Mouse (Mus musculus): ENCODE results near the gene 2210011C24Rik.
"Not testable (repeated sequence)": the region's sequence is repeated elsewhere in the genome, so short reads cannot be mapped to it uniquely, and the experiment has no call there.

The 2210011C24Rik gene

GRCm38 (mm10) chr8:83994030-83994429 is 17.9 kb downstream of the 2210011C24Rik start:
- no peak for DNase-seq (ENCODE audit: low spot score in 2 of 2)

DNA sequence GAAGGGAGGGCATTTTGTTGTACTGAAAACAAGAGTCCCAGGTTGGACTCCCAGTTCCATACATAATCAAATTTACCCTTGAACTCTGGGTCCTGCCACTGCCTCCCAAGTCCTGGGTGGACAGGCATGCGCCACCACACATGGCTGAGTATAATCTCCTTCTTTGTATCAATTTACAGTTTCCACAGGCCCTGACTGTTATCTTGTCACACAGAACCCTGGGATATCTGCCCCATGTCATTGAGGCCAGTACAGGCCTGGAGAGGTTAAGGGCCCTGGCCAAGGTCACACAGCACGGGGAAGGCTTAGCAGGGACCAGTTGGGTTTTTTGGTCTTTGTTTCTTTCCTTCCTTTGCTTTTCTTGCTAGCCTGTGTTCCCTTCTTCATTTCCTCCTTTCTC is 19.5 kb downstream of the 2210011C24Rik start:
- DNase-seq (ENCODE audit: low spot score in 2 of 2): no peak

DNA sequence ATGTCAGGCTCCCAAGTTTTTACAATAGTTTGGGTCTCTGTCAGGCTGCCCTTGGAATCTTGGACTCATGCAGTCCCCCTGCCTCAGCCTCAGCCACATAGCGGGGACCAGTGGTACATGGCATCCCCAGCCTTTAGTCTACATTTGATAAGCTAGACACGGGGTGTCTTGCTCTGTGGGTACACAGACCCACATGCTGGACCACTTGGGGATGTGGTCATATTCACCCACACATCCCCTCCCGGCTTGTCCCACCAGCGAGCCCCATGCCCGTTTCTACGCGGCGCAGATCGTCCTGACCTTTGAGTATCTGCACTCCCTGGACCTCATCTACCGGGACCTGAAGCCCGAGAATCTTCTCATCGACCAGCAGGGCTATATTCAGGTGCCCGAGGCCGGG is 21.8 kb downstream of the 2210011C24Rik start:
- DNase-seq (ENCODE audit: low spot score in 2 of 2): no peak

DNA sequence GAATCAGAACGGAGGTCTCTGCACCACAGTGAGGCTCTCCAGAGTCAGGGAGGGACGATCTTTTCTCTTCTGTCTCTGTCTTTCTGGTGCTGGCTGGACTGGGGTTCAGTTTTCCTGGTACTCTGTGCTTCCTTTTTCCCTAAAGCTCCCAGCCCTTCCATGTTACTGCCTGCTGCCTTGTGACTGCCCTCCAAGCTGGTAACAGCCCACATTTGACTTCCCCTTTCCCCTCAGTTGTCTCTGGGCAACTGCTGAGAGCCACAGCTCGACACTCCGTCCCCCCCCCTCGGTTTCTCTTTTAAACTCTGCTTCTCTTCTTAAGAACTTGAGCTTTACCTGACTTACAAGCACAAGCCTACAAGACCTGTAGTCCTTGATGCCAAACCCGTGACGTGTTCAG is 22.7 kb downstream of the 2210011C24Rik start:
- no peak for DNase-seq (ENCODE audit: low spot score in 2 of 2)

DNA sequence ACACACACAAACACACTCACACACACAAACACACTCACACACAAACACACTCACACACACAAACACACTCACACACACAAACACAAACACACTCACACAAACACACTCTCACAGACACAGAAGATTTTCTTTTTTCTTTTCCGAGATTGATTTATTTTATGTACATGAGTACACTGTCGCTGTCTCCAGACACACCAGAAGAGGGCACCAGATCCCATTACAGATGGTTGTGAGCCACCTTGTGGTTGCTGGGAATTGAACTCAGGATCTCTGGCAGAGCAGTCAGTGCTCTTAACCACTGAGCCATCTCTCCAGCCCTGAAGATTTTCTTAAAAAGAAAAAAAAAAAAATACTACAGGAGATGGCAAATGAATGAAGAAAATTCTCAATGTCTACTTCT is 28.7 kb downstream of the 2210011C24Rik start:
- not testable (repeated sequence) for DNase-seq (ENCODE audit: low spot score in 2 of 2)

DNA sequence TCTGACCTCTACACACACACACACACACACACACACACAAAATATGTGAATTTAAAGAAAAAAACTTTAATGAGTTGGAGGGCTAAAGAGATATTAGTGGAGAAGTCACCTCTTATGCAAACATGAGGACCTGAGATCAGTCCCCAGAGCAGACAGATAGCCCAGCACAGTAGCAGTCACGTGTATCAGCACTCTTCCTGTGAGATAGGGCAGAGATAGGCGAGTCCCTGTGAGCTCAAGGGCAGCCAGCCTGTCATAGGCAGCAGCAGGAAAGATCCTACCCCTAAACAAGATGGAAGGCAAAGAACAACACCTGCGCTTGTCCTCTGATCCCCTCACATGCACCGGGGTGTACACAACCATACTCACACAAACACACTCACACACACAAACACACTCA is 29.5 kb downstream of the 2210011C24Rik start:
- no peak for DNase-seq (ENCODE audit: low spot score in 2 of 2)

- DNase-seq (ENCODE audit: low spot score in 2 of 2): no peak
These were observed 30.4 kb downstream of the 2210011C24Rik start for GRCm38 (mm10) chr8:83981533-83981932.

GRCm38 (mm10) chr8:83980845-83981244 is 31.1 kb downstream of the 2210011C24Rik start:
- no peak for DNase-seq (ENCODE audit: low spot score in 2 of 2)

GRCm38 (mm10) chr8:83980250-83980649 is 31.7 kb downstream of the 2210011C24Rik start:
- no peak for DNase-seq (ENCODE audit: low spot score in 2 of 2)

DNA sequence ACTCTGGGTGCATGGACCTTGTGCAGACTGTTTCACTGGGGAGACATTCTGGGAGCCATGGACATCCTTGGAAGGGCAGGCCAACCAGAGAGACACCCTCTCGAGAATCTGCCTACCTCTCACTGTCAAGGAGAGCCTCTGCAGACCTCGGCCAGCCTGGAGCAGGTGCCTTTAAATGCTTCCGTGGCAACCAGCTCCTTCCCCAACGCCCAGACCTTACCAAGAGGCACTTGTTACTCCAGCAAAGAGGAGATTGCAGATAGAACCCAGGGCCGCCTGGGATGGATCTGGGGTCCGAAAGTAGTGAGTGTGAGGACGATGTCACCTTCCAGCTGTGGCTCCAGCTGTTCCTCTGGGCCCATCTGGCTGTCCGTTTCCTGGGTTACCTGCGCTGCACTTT is 33.8 kb downstream of the 2210011C24Rik start:
- DNase-seq (ENCODE audit: low spot score in 2 of 2): no peak

GRCm38 (mm10) chr8:83977646-83978045 is 34.3 kb downstream of the 2210011C24Rik start:
- no peak for DNase-seq (ENCODE audit: low spot score in 2 of 2)

DNA sequence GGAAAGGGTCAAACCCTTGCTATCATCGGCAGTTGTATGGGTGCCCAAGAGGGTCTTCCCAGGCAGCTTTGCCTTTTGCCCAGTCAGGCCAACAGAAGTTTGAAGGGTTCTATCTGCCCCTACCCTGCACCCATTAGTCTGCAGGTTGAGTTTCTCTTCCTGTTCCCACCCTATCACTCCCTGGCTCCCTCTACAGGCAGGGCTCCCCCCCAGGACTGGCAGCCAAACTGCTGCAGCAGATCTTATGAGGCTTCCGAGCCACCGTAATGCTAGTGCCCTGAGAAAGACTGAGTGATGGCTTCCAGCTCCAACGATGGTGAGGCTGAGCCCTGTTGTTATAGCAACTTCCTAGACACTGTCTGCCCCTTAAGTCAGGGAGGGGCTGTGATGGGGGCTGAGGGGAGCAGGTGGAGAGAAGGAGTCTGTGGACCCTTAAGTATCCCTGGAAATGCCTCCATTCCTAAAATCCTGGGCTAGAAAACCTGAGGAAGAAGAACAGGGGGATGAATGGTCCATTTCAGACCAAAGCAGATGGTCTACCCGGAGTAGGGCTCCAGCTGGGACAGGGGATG is 35.1 kb downstream of the 2210011C24Rik start:
- no peak for DNase-seq (ENCODE audit: low spot score in 2 of 2)

DNA sequence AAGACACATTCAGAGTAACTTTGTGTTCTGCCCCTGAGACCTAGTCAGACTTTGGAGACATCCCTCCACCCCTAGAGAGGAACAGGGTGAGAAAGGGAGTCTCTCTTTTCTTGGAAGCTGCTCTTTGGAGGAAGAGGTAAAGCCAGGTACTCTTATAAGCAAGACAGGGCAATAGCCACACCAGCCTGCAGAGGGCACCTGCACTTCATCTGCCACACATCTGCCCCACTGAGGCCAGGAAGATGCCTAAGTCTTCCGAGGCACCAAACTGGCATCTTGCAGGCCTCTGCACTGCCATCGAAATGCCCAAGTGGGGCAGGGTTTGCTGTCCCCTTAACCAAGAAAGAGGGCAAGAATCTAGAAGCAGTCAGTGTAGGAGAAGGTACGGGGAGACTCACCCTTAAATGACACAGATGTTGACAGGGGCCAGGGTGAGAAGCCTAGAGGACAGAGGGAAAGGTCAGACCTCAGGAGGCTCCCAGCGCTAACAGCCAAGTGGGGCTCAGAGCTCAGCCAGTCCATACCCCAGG is 35.8 kb downstream of the 2210011C24Rik start:
- DNase-seq (ENCODE audit: low spot score in 2 of 2): peak in 1 of 2 experiments; percentile 32

GRCm38 (mm10) chr8:83974521-83974920 is 37.5 kb downstream of the 2210011C24Rik start:
- DNase-seq (ENCODE audit: low spot score in 2 of 2): no peak

DNA sequence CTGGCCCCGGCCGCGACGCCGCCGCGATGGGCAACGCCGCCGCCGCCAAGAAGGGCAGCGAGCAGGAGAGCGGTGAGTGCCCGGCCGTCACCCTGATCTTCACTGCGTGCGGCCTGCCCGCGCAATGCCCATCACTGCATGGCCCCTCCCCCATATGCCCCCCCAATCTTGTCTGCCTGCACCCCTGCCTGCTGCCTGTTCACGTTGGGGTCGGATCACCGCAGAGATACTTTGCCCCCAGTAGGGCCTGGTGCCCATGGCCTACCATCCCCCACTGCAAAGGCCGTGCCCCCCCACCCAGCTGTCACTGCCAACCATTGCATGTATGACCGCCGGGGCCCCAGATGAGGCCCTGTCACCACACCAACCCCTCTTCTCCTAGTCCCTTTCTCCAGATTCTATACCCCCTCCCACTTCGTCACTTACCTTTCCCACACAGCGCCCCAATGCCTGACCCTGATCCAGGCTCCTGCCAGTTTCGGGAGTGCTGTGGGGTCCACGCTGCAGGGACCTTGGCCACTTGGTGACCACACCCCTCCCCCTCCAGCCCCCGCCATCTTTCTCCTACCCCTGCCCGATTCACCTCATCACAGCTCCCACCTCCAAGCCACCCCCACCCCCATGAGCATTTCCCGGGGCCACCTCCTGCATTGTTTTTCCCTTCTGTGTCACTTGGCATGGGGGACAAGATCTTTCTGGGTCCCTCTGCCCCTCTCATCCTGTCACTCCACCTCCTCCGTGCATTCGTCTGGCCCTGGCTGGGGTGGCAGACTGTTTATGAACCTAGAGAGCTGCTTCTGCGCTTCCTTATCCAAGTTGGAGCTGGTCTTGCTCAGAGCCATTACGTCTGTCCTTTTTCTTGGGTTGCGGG is 38.6 kb downstream of the 2210011C24Rik start:
- peak; percentile 34 to 38 for DNase-seq (ENCODE audit: low spot score in 2 of 2)

- peak; percentile 95 to 99 for DNase-seq (ENCODE audit: low spot score in 2 of 2)
These were observed 39.5 kb downstream of the 2210011C24Rik start, which contains the start of gene Prkaca for GRCm38 (mm10) chr8:83972150-83973120. TSS of gene Prkaca (plus strand) at chr8:83972993.

GRCm38 (mm10) chr8:83971661-83972060 is 40.3 kb downstream of the 2210011C24Rik start:
- no peak for DNase-seq (ENCODE audit: low spot score in 2 of 2)

- DNase-seq (ENCODE audit: low spot score in 2 of 2): no peak
These were observed 40.9 kb downstream of the 2210011C24Rik start for GRCm38 (mm10) chr8:83971121-83971520.

- no peak for DNase-seq (ENCODE audit: low spot score in 2 of 2)
These were observed 44.3 kb downstream of the 2210011C24Rik start for GRCm38 (mm10) chr8:83967701-83968100.

DNA sequence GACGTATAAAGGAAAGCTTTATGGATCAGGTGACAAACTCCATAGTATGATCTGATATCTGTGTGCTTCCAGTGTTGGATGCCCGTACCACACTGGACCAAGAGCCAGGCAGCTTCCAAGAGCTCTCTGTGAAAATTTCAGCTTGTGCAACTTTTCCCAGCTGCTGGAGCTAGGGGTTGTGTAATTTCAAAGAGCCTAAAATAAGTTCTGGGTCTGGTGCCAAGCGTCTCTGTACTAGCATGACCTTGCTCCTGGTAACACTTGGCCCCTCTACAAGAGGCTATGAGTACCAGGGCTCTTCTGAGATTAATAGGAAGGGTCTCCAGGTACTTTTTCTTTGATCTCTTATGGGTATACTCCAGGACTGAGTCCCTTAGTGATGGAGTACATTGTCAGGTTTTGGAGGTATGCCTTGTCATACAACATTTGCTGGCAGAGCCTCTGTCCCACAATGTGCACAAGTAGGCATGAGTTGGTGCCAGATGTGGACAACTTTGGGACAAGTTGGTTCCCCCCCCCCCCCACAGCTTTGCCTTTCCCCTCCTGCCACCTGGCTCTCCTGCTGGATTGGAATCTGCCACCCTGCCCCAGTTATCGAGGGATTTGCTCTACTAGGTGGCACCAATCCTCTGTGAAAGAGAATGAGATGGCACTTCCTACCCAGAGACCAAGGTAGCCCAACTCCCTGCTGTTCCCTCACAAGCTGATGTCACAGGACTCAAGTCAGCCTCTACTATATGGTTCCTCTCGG is 47.8 kb downstream of the 2210011C24Rik start:
- DNase-seq (ENCODE audit: low spot score in 2 of 2): no peak
